Mouse (Mus musculus): ENCODE measurements around the gene Ssc4d.

The Ssc4d gene

DNA sequence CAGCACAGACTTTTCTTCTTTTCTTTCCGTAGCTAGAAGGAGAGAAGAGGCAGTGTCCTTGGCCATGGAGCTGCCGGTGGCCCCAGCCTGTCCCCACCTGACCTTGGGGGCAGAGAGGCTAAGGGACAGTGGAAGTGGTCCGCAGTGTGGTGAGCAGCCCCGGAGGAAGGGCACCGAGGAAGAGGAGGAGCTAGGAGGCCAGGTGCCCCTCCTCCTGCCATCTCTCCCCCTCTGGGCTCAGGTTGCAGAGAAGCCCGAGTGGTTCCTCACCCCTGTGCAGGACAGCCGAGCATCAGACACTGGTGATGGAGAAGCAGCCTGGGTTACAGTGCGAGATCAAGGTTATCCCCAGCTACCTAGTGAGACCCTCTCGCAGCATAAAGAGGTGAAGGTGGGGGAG lies at the start of gene Ssc4d:
Gene Ssc4d (minus strand): TSS at position 167 of the 400 bp plus-strand sequence.
- DNase-seq (ENCODE audit: low read depth, low spot score) = no peak

DNA sequence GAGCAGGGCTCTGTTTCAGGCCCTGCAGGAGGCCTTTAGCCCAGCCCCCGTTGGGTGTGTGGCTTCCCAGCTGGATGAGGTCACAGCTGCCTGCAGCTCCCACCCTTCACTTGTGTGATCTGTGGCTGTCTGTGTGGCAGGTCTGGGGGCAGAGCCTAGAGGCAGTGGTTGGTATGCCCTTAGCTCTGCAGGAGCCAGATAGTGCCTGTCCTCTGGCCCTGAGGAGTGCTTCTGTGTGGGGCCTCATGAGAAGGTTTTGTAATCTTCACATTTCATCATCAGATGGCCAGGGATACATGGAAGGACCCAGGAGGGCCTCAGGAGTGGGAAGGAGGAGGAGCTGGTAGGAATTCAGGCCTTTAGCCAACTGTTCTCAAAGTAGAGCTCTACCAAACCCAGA lies 45.6 kb upstream of the Ssc4d start:
- no peak for DNase-seq (ENCODE audit: low read depth, low spot score)

DNA sequence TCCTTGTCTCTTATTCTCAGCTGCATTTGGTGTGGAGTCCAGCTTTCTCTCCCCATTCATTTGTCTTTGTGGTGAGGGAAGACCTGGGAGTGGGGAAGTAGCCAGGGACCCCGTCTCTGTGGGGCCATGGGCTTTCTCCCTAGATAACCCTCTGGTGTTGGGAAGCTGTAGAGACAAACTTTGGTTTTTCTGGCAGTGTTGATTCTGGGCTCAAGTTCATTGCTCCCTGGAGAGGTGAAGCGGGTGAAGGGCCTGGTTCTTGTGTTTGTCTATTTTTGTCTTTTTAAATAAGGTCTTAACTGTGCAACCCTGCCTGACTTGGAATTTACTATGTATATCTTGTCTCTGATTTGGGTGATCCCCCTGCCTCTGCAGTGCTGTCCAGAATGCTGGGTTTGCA lies 44.4 kb upstream of the Ssc4d start:
- DNase-seq (ENCODE audit: low read depth, low spot score) = no peak

DNA sequence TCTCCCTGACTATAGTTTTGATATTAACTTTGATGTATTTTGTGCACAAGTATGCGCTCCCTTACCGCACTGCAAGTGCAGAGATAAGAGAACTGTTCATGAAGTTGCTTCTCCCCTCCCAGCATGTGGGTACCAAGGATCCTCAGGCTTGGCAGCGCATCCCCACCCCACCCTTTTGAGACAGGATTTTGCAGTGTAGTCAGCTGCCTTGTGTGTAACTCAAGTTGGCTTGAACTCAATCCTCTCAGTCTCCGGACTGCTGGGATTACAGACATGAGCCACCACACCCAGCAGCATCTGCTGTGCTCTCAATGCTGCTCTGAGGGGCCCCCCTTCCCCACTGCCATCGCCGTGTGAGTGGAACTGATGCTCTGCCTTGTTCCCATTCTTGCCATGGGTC lies 42.9 kb upstream of the Ssc4d start:
- no peak for DNase-seq (ENCODE audit: low read depth, low spot score)

DNA sequence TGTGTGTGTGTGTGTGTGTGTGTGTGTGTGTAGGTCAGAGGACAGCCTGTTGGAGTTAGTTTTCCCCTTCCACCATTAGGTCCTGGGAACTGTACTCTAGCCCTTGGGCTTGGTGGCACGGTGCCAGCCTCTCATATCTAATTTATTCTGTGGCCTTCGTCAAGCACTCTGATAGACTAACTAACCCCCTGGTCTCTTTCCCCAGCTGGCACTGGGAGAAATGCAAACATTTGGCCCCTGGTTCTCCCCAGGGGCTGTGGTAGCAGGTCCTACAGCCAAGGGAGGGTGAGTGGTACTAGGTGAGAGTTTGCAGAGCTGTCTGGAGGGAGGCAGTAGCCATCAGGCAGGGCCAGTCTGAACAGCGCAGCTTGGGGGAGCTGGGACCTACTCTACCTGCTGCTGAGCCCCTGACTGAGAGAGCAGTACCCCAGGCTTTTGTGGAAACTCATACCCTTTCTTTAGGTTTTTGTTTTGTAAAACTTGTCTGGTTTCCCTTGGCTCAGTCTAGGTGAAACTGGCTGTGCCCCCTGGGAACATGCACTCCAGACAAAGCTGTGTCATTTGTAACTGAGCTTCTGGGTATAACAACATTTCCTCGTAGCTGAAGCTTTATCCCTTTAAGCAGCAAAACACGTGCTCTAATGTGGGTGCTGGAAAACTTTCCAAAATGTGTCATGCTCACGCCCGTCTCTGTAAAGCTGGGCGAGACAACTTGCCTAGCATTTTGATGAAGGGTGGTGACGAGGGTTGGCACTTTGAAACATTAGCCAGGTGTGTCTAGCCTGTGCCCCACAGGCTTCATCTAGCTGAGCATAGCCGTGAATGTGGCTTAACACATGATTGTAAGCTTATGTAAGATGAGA lies 41.9 kb upstream of the Ssc4d start:
- peak; percentile 52 for DNase-seq (ENCODE audit: low read depth, low spot score)

DNA sequence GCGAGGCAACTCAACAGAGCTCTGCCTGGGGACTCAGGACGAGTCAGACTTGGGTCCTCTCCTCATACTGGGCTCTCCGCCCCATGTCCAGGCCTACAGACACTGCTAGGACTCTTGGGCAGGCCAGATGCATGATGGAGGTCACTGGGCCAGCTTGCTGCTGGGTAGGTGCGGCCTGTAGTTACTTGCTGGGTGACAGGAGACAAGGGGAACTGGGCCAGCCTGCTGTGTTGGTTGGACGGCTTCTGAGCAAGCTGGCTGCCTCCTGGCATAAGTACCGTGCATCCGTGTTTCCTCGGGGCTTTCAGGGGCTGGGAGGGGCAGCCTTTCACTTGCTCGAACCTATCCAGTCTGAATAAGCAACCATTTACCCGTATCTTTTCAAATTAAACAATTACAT lies 41.3 kb upstream of the Ssc4d start:
- no peak for DNase-seq (ENCODE audit: low read depth, low spot score)

DNA sequence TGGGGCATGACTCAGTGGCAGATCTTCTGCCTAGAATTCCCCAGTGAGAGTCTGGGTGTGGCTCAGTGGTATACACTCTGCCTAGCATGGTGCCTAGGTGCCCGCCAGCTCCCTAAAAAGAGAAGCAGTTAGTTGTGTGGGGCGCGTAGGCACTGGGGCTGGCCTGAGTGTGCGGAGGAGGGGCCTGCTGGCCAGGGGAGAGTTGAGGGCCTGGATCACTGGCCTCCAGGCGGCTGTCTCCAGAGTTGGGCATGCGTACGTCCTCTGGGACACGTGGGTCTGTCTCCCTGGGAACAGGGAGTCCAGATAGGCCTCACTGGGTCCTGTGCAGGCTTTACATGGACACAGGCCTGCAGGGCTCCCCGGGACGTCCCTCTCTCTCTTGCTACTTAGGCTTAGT lies 40.5 kb upstream of the Ssc4d start:
- no peak for DNase-seq (ENCODE audit: low read depth, low spot score)

DNA sequence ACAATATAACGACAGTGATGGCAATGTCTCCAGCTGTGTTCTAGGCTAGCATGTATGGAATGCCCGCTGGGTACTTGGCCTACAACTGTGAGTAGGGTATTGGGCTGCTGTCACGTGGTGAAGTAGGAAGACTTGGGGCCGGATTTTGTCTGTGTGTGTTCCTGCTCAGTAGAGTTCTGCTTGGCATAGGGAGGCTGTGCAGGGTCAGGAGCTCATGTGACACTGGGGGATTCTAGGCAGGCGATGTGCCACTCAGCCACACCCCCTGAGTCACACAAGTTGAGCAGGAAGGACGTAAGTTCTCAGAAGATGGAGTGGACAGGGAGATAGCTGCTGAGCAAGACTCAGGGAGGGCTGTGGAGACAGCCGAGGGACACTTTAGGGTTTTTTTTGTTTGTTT lies 33.4 kb upstream of the Ssc4d start:
- no peak for DNase-seq (ENCODE audit: low read depth, low spot score)

DNA sequence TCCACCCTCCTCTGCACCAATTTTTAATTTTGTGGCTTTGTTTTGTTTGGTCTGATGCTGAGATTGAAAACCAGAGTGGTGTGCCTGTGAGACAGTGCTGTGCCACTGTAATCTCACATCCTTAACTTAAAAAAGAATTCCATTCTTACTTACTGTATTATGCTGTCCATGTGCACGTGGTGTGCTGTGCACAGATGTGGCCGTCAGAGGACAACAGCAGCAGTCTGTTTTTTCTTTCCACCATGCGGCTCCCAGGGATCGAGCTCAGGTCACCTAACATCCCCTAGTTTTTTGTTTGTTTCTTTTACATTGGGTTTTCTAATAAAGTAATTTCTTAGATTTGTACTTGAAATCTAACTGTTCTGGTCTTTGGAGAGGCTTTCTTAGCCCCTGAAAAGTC lies 30.2 kb upstream of the Ssc4d start:
- DNase-seq (ENCODE audit: low read depth, low spot score) = no peak

DNA sequence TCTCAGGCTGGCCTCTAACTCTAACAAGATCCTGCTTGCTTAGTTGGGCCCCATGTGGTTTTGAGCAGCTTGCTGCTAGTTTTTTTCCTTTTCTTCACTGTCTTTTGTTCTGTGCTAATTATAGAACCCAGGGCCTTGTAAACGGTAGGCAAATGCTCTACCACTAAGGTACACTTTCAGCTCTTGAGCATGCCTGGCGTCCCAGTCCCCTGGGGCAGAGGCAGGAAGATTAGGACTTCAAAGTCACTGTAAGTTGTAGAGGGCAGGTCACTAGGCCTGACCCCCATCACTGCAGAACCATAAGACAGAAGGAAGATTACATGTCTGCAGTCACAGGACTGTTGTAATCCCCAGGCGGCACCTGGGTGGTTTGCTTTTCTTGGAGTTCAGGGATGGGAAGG lies 28.4 kb upstream of the Ssc4d start:
- DNase-seq (ENCODE audit: low read depth, low spot score) = no peak

DNA sequence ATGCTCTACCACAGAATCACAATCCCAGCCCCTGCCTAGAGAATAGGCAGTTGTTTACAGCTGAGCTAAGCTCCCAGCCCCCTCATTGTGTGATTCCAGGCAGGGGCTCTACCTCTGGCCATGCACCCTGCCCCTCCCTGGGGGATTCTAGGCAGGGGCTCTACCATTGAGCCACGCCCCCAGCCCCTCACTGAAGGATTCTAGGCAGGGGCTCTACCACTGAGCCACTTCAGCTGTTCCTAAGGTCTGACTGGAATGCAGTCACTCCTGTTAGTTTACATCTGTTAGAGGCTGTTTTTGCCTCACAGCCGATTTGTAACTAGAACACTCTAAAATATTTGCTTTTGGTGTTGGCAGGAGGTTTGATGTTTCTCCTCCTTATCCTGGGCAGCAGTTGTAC lies 28.0 kb upstream of the Ssc4d start:
- no peak for DNase-seq (ENCODE audit: low read depth, low spot score)

DNA sequence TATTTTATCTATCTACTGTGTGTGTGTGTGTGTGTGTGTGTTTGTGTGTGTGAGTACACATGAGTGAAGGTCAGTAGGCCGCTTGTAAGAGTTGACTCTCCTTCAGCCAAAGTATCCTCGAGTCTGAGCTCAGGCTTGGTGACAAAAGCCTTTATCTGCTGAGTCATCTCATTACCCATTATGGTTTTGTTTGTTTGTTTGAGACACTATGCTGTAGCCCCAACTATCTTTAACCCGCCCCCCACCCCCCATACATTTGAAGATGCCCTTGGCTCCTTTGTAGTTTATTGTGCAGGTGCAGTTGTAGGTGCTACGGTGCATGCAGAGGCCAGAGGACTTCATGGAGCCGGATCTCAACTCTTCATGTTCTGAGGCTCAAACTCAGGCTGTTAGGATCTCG lies 26.9 kb upstream of the Ssc4d start:
- DNase-seq (ENCODE audit: low read depth, low spot score) = no peak

DNA sequence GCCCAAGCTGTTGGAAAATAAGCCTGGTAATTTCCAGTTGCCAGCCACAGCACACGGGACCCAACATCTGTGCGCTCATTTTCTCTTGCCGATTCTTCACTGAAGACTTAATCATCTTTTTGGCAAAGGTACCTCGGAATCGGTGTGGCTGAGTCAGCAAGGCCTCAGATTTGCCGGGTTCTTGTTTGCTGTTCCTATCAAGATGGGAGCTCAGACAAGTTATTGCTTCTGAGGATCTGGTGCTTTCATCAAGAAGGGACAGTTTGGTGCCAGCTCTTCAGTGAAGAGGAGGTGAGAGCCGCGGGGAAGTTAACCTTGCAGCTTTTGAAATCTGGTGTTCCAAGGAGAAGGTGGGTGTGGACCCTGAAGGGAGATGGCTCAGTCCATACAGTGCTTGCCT lies 21.8 kb upstream of the Ssc4d start:
- DNase-seq (ENCODE audit: low read depth, low spot score) = no peak

DNA sequence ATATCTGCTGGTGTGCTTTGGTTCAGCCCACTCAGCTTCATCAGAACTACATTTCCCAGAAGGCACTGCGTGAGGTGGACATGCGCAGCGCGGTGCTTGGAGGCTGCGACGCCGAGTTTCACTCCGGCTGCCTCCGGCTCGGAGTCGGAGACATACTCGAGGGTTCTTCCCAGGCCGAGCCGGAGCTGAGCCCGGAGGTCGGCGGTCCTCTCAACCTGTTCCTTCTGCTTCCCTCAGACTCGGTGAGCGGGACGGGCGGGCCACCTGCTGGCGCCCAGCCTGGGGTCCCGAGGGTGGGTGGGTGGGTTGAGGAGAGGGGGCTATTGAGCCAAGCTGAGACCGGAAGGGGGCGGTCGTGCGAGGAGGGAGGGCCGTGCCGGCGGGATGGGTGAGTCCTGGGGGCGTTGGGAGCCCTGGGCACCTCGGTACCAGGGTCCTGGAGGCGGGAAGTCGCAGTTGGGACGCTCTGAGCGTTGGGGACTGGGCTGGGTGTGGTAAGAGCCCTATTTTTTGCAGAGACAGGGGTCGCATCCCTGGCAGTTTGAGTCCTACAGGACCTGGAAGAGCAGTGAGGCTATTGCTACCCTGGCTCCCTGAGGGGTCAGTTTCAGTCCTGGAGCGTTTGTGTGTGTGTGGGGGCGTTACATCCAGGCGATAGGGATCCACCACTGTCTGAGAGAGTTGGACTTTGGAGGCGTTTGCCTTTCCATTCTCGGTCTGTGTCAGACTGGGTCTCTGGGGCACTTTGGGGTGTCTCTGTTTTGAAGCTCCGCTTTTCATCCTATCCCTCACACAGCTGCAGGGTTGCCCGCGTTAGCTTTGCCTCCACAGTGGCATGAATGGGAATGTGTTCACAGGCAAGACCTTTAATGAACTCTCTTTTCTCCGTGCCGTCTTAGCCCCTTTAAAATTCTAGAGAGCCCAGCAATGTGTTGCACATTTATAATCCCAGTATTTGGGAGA lies 20.7 kb upstream of the Ssc4d start, which contains the start of gene Dtx2:
Gene Dtx2 (plus strand): TSS at position 76 of the 963 bp plus-strand sequence.
- peak; percentile 92 for DNase-seq (ENCODE audit: low read depth, low spot score)

DNA sequence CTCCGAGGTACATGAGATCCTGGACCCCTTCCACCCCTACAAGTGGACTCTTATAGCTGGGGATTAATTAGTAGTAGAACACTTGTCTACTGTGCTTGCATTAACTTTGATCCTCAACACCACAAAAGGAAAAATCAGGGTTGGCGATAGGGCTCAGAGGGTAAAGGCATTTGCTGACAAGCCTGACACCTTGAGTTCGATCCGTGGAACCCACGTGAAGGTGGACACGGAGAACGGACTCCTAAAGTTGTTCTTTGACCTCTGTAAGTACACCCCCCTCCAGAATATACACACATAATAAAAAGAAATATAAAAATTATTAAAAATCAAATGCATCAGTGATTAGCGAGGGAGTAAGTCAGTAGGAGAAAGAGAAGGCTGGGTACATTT lies 20.0 kb upstream of the Ssc4d start:
- DNase-seq (ENCODE audit: low read depth, low spot score) = no peak

DNA sequence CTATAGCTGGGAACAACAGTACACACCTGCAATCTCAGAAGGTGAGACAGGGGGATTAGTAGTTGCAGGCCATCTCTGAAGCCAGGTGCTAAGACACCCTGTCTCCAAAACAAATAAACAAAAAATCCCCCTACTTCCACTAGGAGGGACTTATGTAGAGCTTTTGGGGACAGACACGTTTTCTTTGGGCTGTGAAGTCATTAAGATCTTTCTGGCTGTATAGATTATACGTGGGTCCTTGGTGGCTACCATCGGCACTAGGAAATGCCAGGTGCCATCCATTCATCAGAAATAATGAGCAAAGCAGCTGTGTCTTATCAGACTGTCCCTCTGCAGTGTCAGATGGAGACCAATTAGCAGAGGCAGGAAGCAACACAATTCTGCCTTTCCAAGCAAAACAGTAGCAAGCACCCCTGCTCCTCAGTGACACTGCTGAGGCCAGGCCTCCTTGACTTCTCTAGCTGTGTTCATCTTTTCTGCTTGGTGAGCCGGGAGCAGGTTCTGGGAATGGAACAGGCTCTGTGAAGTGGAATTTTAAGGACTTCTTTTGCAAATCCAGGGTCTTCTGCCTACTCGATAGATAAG lies 19.1 kb upstream of the Ssc4d start:
- no peak for DNase-seq (ENCODE audit: low read depth, low spot score)

DNA sequence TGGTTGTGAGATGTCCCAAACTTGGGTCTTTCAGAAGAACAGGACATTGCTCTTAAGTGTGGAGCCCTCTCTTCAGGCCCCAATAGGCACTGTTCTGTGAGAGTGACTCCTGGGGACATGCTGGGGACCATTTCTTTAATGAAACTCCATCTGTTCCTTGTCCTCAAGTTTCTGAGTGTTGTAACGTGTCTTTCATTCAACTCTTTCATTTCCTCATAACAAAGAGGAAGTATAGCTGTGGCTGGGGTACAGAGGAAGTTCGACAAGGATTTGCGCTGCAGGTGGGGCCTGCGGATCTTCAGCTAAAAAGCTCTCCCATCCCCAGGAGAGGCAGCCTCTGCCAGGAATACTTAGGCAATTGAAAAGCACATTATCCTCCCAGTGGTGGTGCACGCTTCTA lies 16.3 kb upstream of the Ssc4d start:
- DNase-seq (ENCODE audit: low read depth, low spot score) = no peak

DNA sequence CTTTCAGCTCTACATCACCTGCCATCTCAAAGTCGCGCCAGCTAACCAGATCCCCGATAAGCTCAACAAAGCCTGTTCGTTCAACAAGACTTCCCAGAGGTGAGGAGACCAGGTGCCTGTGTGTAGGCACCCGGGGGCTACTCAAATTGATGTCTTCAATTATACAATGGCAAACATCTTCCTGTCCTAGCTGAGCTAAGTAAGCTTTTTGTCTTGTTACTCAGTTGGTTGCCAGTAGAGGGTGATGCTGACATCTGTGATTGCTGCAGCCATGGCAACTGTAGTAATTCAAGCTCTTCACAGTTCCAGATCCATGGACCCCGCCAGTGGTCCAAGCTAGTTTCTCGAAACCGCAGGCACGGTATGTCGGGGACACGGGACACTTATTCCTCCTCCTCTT lies 12.9 kb upstream of the Ssc4d start:
- peak; percentile 72 for DNase-seq (ENCODE audit: low read depth, low spot score)

DNA sequence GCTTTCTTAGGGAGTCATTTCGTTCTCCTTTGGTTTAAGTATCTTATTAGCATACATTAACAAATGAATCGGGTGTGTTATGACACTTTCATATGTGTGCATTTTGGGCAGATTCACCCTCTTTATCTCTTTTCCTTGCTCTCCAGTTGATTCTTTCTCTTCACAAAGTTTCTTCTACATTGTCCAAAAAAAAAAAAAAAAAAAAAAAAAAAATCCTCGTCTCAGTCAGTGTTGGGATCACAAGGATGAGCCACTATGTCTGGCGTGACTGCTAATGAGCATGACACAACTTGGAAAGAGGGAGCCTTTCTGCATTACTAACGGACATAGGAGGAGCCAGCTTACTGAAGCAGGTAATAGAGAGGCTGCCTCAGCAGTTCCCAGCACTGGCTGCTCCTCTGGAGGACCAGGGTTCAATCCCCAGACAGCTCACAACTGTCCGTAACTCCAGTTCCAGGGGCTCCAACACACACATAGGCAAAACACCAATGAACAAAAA lies 10.3 kb upstream of the Ssc4d start:
- peak; percentile 60 for DNase-seq (ENCODE audit: low read depth, low spot score)

DNA sequence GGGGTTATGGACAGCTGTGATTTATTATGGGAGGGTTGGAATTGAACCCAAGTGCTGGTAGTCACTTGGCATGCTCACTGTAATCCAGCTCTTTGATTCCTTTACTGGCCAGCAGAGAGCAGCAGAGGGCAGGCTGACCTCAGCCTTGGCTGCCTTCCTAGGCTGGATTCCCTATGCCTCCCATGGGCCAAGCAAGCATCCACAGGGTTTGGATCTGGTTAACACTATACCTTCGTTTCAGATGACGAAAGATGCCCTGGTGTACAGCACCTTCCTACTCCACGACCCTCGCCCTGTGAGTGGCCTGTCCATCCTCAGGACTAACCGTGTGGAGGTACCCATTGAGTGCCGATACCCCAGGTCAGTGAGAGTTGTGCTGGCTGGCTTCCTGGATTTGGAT lies 8.1 kb upstream of the Ssc4d start:
- DNase-seq (ENCODE audit: low read depth, low spot score) = peak; percentile 73

DNA sequence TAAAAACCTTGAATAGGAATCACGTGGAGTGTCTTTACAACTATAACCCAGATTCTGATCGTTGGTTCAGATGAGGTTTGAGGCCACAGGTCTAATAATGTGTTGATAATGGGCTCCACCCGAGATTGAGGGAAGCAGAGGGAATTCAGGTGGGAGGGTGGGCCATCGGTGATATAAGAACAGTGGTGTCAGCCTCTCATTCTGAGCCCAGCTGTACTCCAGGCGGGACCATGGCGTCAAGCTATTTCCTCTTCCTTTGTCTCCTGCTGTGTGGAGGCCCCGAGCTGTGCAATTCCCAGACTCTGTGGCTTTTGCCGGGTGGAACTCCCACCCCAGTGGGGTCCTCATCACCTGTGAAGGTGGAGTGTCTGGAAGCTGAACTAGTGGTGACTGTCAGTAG lies 5.6 kb upstream of the Ssc4d start, which contains the start of gene Zp3:
Gene Zp3 (plus strand): TSS at position 196 of the 400 bp plus-strand sequence.
- peak; percentile 61 for DNase-seq (ENCODE audit: low read depth, low spot score)

DNA sequence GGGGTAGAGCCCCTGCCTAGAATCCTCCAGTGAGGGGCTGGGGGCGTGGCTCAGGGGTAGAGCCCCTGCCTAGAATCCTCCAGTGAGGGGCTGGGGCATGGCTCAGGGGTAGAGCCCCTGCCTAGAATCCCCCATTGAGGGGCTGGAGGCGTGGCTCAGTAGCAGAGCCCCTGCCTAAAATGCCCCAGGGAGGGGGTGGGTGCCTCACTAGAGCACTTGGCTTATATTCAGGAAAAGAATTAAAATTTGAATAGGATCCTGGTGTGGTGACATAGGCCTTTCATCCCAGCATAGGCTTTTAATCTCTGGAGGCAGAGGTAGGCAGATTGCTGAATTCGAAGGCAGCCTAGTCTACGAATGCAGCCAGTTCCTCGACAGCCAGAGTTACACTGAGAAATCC lies 5.0 kb upstream of the Ssc4d start:
- DNase-seq (ENCODE audit: low read depth, low spot score) = peak; percentile 86

All from ES-CJ7 (cell line).